Mouse (Mus musculus): ENCODE measurements around the gene Naglu. TPM values are rescaled to one million over a fixed set of nuclear protein-coding genes. Genes with fewer than 3 reads are reported as not detected.

Gene Naglu
- polyA plus RNA-seq, 1 experiment from 2014 or later: 9.5 TPM

GRCm38 (mm10) chr11:101058726-101059125, 11.1 kb upstream of the Naglu start:
- Histone ChIP-seq H3K9me3 (0 out of 2 replicates have a peak, but pooled peaks cover 3% of the 10 kb centered on the region), H3K27me3 (no peaks in the 10 kb centered on the region), H3K27ac (no peak overlapping the region), H3K4me1 (peaks cover 24% of the 10 kb centered on the region), H3K36me3 (peaks cover 22% of the 10 kb centered on the region), H3K4me2 (replicated peaks) (no peak overlapping the region), H3K9ac (no peak overlapping the region), H3K4me3 (no peak overlapping the region)
- WGBS: 75% methylated on average over 5 of the region's 5 CpGs
- ATAC-seq (ENCODE audit: insufficient number of reproducible peaks, insufficient read depth, low FRiP score, low TSS enrichment): no peak

GRCm38 (mm10) chr11:101059473-101059872, 10.3 kb upstream of the Naglu start:
- Histone ChIP-seq H3K9ac (no peak overlapping the region), H3K27me3 (no peaks in the 10 kb centered on the region), H3K4me1 (peaks cover 31% of the 10 kb centered on the region), H3K4me2 (replicated peaks) (no peak overlapping the region), H3K27ac (peak overlapping the region; percentile 82), H3K36me3 (peaks cover 25% of the 10 kb centered on the region), H3K9me3 (no peaks in the 10 kb centered on the region), H3K4me3 (no peak overlapping the region)
- no peak for ATAC-seq (ENCODE audit: insufficient number of reproducible peaks, insufficient read depth, low FRiP score, low TSS enrichment)
- whole genome bisulfite sequencing: 84% methylated on average over 10 of the region's 10 CpGs

GRCm38 (mm10) chr11:101060126-101060525, 9.7 kb upstream of the Naglu start:
- no peak for ATAC-seq (ENCODE audit: insufficient number of reproducible peaks, insufficient read depth, low FRiP score, low TSS enrichment)
- 57% methylated on average over 8 of the region's 8 CpGs for WGBS
- Histone ChIP-seq H3K36me3 (peaks cover 22% of the 10 kb centered on the region), H3K9ac (no peak overlapping the region), H3K4me1 (peaks cover 31% of the 10 kb centered on the region), H3K4me2 (replicated peaks) (no peak overlapping the region), H3K4me3 (no peak overlapping the region), H3K9me3 (no peaks in the 10 kb centered on the region), H3K27ac (peak overlapping the region; percentile 82), H3K27me3 (no peaks in the 10 kb centered on the region)

- Histone ChIP-seq H3K4me1 (peaks cover 31% of the 10 kb centered on the region), H3K4me2 (replicated peaks) (no peak overlapping the region), H3K27me3 (no peaks in the 10 kb centered on the region), H3K9ac (no peak overlapping the region), H3K4me3 (no peak overlapping the region), H3K36me3 (peaks cover 16% of the 10 kb centered on the region; the same call in 1 of the 2 replicates), H3K9me3 (no peaks in the 10 kb centered on the region), H3K27ac (no peak overlapping the region)
- 82% methylated on average over 5 of the region's 5 CpGs for WGBS
- ATAC-seq (ENCODE audit: insufficient number of reproducible peaks, insufficient read depth, low FRiP score, low TSS enrichment): no peak
These were observed 8.8 kb upstream of the Naglu start for GRCm38 (mm10) chr11:101061049-101061448.

GRCm38 (mm10) chr11:101062165-101062884, 7.5 kb upstream of the Naglu start:
- H3K27me3 ChIP-seq: no peaks in the 10 kb centered on the region
- H3K36me3 ChIP-seq: peaks cover 16% of the 10 kb centered on the region; the same call in 1 of the 2 replicates
- H3K4me1 ChIP-seq: peaks cover 31% of the 10 kb centered on the region
- H3K9ac ChIP-seq: no peak overlapping the region
- ATAC-seq (ENCODE audit: insufficient number of reproducible peaks, insufficient read depth, low FRiP score, low TSS enrichment): no peak
- H3K4me2 ChIP-seq (replicated peaks): no peak overlapping the region
- 83% methylated on average over 12 of the region's 12 CpGs for WGBS
- no peaks in the 10 kb centered on the region for H3K9me3 ChIP-seq
- H3K27ac ChIP-seq: no peak overlapping the region
- H3K4me3 ChIP-seq: no peak overlapping the region

GRCm38 (mm10) chr11:101062971-101063675, 6.7 kb upstream of the Naglu start:
- Histone ChIP-seq H3K27ac (peak overlapping the region; percentile 86), H3K9ac (no peak overlapping the region), H3K9me3 (no peaks in the 10 kb centered on the region), H3K36me3 (peaks cover 16% of the 10 kb centered on the region; the same call in 1 of the 2 replicates), H3K4me1 (peaks cover 31% of the 10 kb centered on the region), H3K4me3 (no peak overlapping the region), H3K27me3 (no peaks in the 10 kb centered on the region), H3K4me2 (replicated peaks) (no peak overlapping the region)
- ATAC-seq (ENCODE audit: insufficient number of reproducible peaks, insufficient read depth, low FRiP score, low TSS enrichment): no peak; the same call in 1 of the 2 replicates
- WGBS: 73% methylated on average over 14 of the region's 14 CpGs

- ATAC-seq (ENCODE audit: insufficient number of reproducible peaks, insufficient read depth, low FRiP score, low TSS enrichment): 0 out of 2 replicates have a peak, but pooled peaks have one; percentile 38
- H3K4me1 ChIP-seq: peaks cover 31% of the 10 kb centered on the region
- no peak overlapping the region for H3K9ac ChIP-seq
- H3K4me2 ChIP-seq (replicated peaks): 0 out of 2 replicates have a peak overlapping the region, but pooled peaks have one; percentile 9
- H3K4me3 ChIP-seq: no peak overlapping the region
- H3K36me3 ChIP-seq: peaks cover 16% of the 10 kb centered on the region; the same call in 1 of the 2 replicates
- no peaks in the 10 kb centered on the region for H3K27me3 ChIP-seq
- peak overlapping the region; percentile 86 for H3K27ac ChIP-seq
- H3K9me3 ChIP-seq: no peaks in the 10 kb centered on the region
- WGBS: 38% methylated on average over 12 of the region's 12 CpGs
These were observed 6.0 kb upstream of the Naglu start for GRCm38 (mm10) chr11:101063676-101064327.

- Histone ChIP-seq H3K27ac (peak overlapping the region; percentile 86), H3K9ac (no peak overlapping the region), H3K4me1 (peaks cover 31% of the 10 kb centered on the region), H3K36me3 (peaks cover 13% of the 10 kb centered on the region; the same call in 1 of the 2 replicates), H3K27me3 (no peaks in the 10 kb centered on the region), H3K4me3 (no peak overlapping the region), H3K4me2 (replicated peaks) (no peak overlapping the region), H3K9me3 (no peaks in the 10 kb centered on the region)
- 68% methylated on average over 4 of the region's 4 CpGs for WGBS
- no peak for ATAC-seq (ENCODE audit: insufficient number of reproducible peaks, insufficient read depth, low FRiP score, low TSS enrichment)
These were observed 5.3 kb upstream of the Naglu start for GRCm38 (mm10) chr11:101064462-101064861.

- H3K4me2 ChIP-seq (replicated peaks): no peak overlapping the region
- no peak overlapping the region for H3K9ac ChIP-seq
- WGBS: 89% methylated on average over 9 of the region's 9 CpGs
- H3K4me1 ChIP-seq: peaks cover 28% of the 10 kb centered on the region
- no peak for ATAC-seq (ENCODE audit: insufficient number of reproducible peaks, insufficient read depth, low FRiP score, low TSS enrichment)
- H3K4me3 ChIP-seq: no peak overlapping the region
- H3K9me3 ChIP-seq: no peaks in the 10 kb centered on the region
- H3K36me3 ChIP-seq: peaks cover 13% of the 10 kb centered on the region; the same call in 1 of the 2 replicates
- H3K27ac ChIP-seq: no peak overlapping the region
- H3K27me3 ChIP-seq: no peaks in the 10 kb centered on the region
These were observed 4.8 kb upstream of the Naglu start for GRCm38 (mm10) chr11:101065002-101065401.

GRCm38 (mm10) chr11:101066549-101067412, 3.0 kb upstream of the Naglu start:
- no peak overlapping the region for H3K9ac ChIP-seq
- 22% methylated on average over 18 of the region's 18 CpGs for WGBS
- peaks cover 27% of the 10 kb centered on the region for H3K4me1 ChIP-seq
- peaks cover 12% of the 10 kb centered on the region; the same call in 1 of the 2 replicates for H3K27me3 ChIP-seq
- peak overlapping the region; percentile 43 for H3K4me2 ChIP-seq (replicated peaks)
- H3K9me3 ChIP-seq: no peaks in the 10 kb centered on the region
- no peak for ATAC-seq (ENCODE audit: insufficient number of reproducible peaks, insufficient read depth, low FRiP score, low TSS enrichment)
- peaks cover 10% of the 10 kb centered on the region; the same call in 1 of the 2 replicates for H3K36me3 ChIP-seq
- no peak overlapping the region for H3K27ac ChIP-seq
- H3K4me3 ChIP-seq: peak overlapping the region; percentile 12; the same call in 1 of the 2 replicates

GRCm38 (mm10) chr11:101070189-101070527, 346 bp downstream of the Naglu start:
- Histone ChIP-seq H3K36me3 (no peaks in the 10 kb centered on the region), H3K9ac (peak overlapping the region; percentile 69), H3K9me3 (no peaks in the 10 kb centered on the region), H3K27me3 (peaks cover 19% of the 10 kb centered on the region), H3K4me3 (peak overlapping the region; percentile 72), H3K4me2 (replicated peaks) (peak overlapping the region; percentile 98), H3K4me1 (peaks cover 6% of the 10 kb centered on the region; the same call in 1 of the 2 replicates), H3K27ac (no peak overlapping the region)
- 0 out of 2 replicates have a peak, but pooled peaks have one; percentile 30 for ATAC-seq (ENCODE audit: insufficient number of reproducible peaks, insufficient read depth, low FRiP score, low TSS enrichment)
- under 1% methylated on average over 36 of the region's 36 CpGs for WGBS

Measured in embryonic facial prominence, embryonic 12.5 days (tissue).